Mouse (Mus musculus): Measurements from ENCODE around the gene Hist1h2ag. TPM values are rescaled to one million over a fixed set of nuclear protein-coding genes. Genes with fewer than 3 reads are reported as not detected.
A peak's percentile ranks its signal among the peaks of the same experiment; 100 is the strongest.

Hist1h2ag gene
- polyA plus RNA-seq, 1 experiment from 2014 or later: 9.4 TPM

- Histone ChIP-seq H3K9ac (replicated peaks; ENCODE audit: low read length) (no peak overlapping the region; the same call in 1 of the 2 replicates), H3K4me3 (replicated peaks; ENCODE audit: low read depth, low read length) (peak overlapping the region; percentile 38), H3K27me3 (ENCODE audit: control insufficient read depth, insufficient read depth, low read length) (no peaks in the 10 kb centered on the region), H3K4me2 (ENCODE audit: low read length) (peak overlapping the region; percentile 67), H3K36me3 (ENCODE audit: control insufficient read depth, insufficient read depth, low read length) (no peaks in the 10 kb centered on the region), H3K4me1 (ENCODE audit: control insufficient read depth, insufficient read depth, low read length) (peaks cover 12% of the 10 kb centered on the region), H3K9me3 (ENCODE audit: control insufficient read depth, low read length) (no peaks in the 10 kb centered on the region), H3K27ac (replicated peaks; ENCODE audit: low read depth, low read length) (no peak overlapping the region)
- peak; percentile 39 for DNase-seq
- ATAC-seq (ENCODE audit: low FRiP score, low TSS enrichment): no peak
- WGBS: under 1% methylated on average over 12 of the region's 14 CpGs
These were observed 8.1 kb downstream of the Hist1h2ag start for GRCm38 (mm10) chr13:22034443-22035266.

- DNase-seq (no peak), ATAC-seq (ENCODE audit: low FRiP score, low TSS enrichment) (no peak)
- no peak overlapping the region for H3K4me3 ChIP-seq (replicated peaks; ENCODE audit: low read depth, low read length)
- no peak overlapping the region for H3K9ac ChIP-seq (replicated peaks; ENCODE audit: low read length)
- H3K4me2 ChIP-seq (ENCODE audit: low read length): peak overlapping the region; percentile 67
- H3K4me1 ChIP-seq (ENCODE audit: control insufficient read depth, insufficient read depth, low read length): peaks cover 12% of the 10 kb centered on the region
- H3K9me3 ChIP-seq (ENCODE audit: control insufficient read depth, low read length): no peaks in the 10 kb centered on the region
- H3K27ac ChIP-seq (replicated peaks; ENCODE audit: low read depth, low read length): no peak overlapping the region
- 52% methylated on average over 5 of the region's 5 CpGs for WGBS
- H3K36me3 ChIP-seq (ENCODE audit: control insufficient read depth, insufficient read depth, low read length): no peaks in the 10 kb centered on the region
- H3K27me3 ChIP-seq (ENCODE audit: control insufficient read depth, insufficient read depth, low read length): no peaks in the 10 kb centered on the region
These were observed 8.9 kb downstream of the Hist1h2ag start for GRCm38 (mm10) chr13:22033741-22034442.

- Histone ChIP-seq H3K9ac (replicated peaks; ENCODE audit: low read length) (no peak overlapping the region), H3K27me3 (ENCODE audit: control insufficient read depth, insufficient read depth, low read length) (no peaks in the 10 kb centered on the region), H3K4me3 (replicated peaks; ENCODE audit: low read depth, low read length) (no peak overlapping the region), H3K36me3 (ENCODE audit: control insufficient read depth, insufficient read depth, low read length) (no peaks in the 10 kb centered on the region), H3K9me3 (ENCODE audit: control insufficient read depth, low read length) (no peaks in the 10 kb centered on the region), H3K4me2 (ENCODE audit: low read length) (no peak overlapping the region), H3K27ac (replicated peaks; ENCODE audit: low read depth, low read length) (no peak overlapping the region), H3K4me1 (ENCODE audit: control insufficient read depth, insufficient read depth, low read length) (peaks cover 5% of the 10 kb centered on the region; the same call in 1 of the 2 replicates)
- ATAC-seq (ENCODE audit: low FRiP score, low TSS enrichment) (no peak), DNase-seq (peak; percentile 85)
- 13% methylated on average over 4 of the region's 4 CpGs for WGBS
These were observed 12.3 kb downstream of the Hist1h2ag start for GRCm38 (mm10) chr13:22030493-22030892.

- Histone ChIP-seq H3K4me2 (ENCODE audit: low read length) (no peak overlapping the region), H3K4me3 (replicated peaks; ENCODE audit: low read depth, low read length) (no peak overlapping the region), H3K36me3 (ENCODE audit: control insufficient read depth, insufficient read depth, low read length) (no peaks in the 10 kb centered on the region), H3K27me3 (ENCODE audit: control insufficient read depth, insufficient read depth, low read length) (no peaks in the 10 kb centered on the region), H3K27ac (replicated peaks; ENCODE audit: low read depth, low read length) (no peak overlapping the region), H3K4me1 (ENCODE audit: control insufficient read depth, insufficient read depth, low read length) (peaks cover 4% of the 10 kb centered on the region; the same call in 1 of the 2 replicates), H3K9ac (replicated peaks; ENCODE audit: low read length) (no peak overlapping the region), H3K9me3 (ENCODE audit: control insufficient read depth, low read length) (no peaks in the 10 kb centered on the region)
- ATAC-seq (ENCODE audit: low FRiP score, low TSS enrichment) (no peak), DNase-seq (peak; percentile 51)
- WGBS: 21% methylated on average over 8 of the region's 8 CpGs
These were observed 12.8 kb downstream of the Hist1h2ag start for GRCm38 (mm10) chr13:22029928-22030327.

- no peaks in the 10 kb centered on the region for H3K36me3 ChIP-seq (ENCODE audit: control insufficient read depth, insufficient read depth, low read length)
These were observed 13.9 kb downstream of the Hist1h2ag start for GRCm38 (mm10) chr13:22028673-22029460.

GRCm38 (mm10) chr13:22026058-22027031 is 16.4 kb downstream of the Hist1h2ag start:
- H3K4me3 ChIP-seq (replicated peaks; ENCODE audit: low read depth, low read length): peak overlapping the region; percentile 37
- H3K4me2 ChIP-seq (ENCODE audit: low read length): peak overlapping the region; percentile 55
- H3K27me3 ChIP-seq (ENCODE audit: control insufficient read depth, insufficient read depth, low read length): peaks cover 8% of the 10 kb centered on the region; the same call in 1 of the 2 replicates
- H3K9me3 ChIP-seq (ENCODE audit: control insufficient read depth, low read length): no peaks in the 10 kb centered on the region
- no peaks in the 10 kb centered on the region for H3K36me3 ChIP-seq (ENCODE audit: control insufficient read depth, insufficient read depth, low read length)
- H3K9ac ChIP-seq (replicated peaks; ENCODE audit: low read length): peak overlapping the region; percentile 29; the same call in 1 of the 2 replicates
- ATAC-seq (ENCODE audit: low FRiP score, low TSS enrichment) (0 out of 2 replicates have a peak, but pooled peaks have one; percentile 65), DNase-seq (peak; percentile 95)
- 2% methylated on average over 35 of the region's 35 CpGs for WGBS
- H3K4me1 ChIP-seq (ENCODE audit: control insufficient read depth, insufficient read depth, low read length): no peaks in the 10 kb centered on the region
- 0 out of 2 replicates have a peak overlapping the region, but pooled peaks have one; percentile 14 for H3K27ac ChIP-seq (replicated peaks; ENCODE audit: low read depth, low read length)

More at GRCm38 (mm10) chr13:22028673-22029460, 13.9 kb downstream of the Hist1h2ag start:
- WGBS: under 1% methylated on average over 40 of the region's 40 CpGs
- H3K27ac ChIP-seq (replicated peaks; ENCODE audit: low read depth, low read length): peak overlapping the region; percentile 72; the same call in 1 of the 2 replicates
- no peaks in the 10 kb centered on the region for H3K4me1 ChIP-seq (ENCODE audit: control insufficient read depth, insufficient read depth, low read length)
- DNase-seq: peak; percentile 95
- H3K9ac ChIP-seq (replicated peaks; ENCODE audit: low read length): peak overlapping the region; percentile 54
- no peaks in the 10 kb centered on the region for H3K9me3 ChIP-seq (ENCODE audit: control insufficient read depth, low read length)
- peak; percentile 76 for ATAC-seq (ENCODE audit: low FRiP score, low TSS enrichment)
- peak overlapping the region; percentile 65 for H3K4me2 ChIP-seq (ENCODE audit: low read length)
- no peaks in the 10 kb centered on the region for H3K27me3 ChIP-seq (ENCODE audit: control insufficient read depth, insufficient read depth, low read length)
- H3K4me3 ChIP-seq (replicated peaks; ENCODE audit: low read depth, low read length): peak overlapping the region; percentile 45

- 1% methylated on average over 9 of the region's 9 CpGs for WGBS
- no peak overlapping the region for H3K9ac ChIP-seq (replicated peaks; ENCODE audit: low read length)
These were observed 20.5 kb downstream of the Hist1h2ag start for GRCm38 (mm10) chr13:22022241-22022640.

More at GRCm38 (mm10) chr13:22022241-22022640, 20.5 kb downstream of the Hist1h2ag start:
- Histone ChIP-seq H3K27me3 (ENCODE audit: control insufficient read depth, insufficient read depth, low read length) (peaks cover 43% of the 10 kb centered on the region), H3K4me2 (ENCODE audit: low read length) (peak overlapping the region; percentile 58), H3K27ac (replicated peaks; ENCODE audit: low read depth, low read length) (no peak overlapping the region), H3K4me3 (replicated peaks; ENCODE audit: low read depth, low read length) (peak overlapping the region; percentile 33), H3K9me3 (ENCODE audit: control insufficient read depth, low read length) (no peaks in the 10 kb centered on the region), H3K36me3 (ENCODE audit: control insufficient read depth, insufficient read depth, low read length) (no peaks in the 10 kb centered on the region), H3K4me1 (ENCODE audit: control insufficient read depth, insufficient read depth, low read length) (peaks cover 6% of the 10 kb centered on the region; the same call in 1 of the 2 replicates)
- peak; percentile 89 for DNase-seq
- peak; percentile 78 for ATAC-seq (ENCODE audit: low FRiP score, low TSS enrichment)
